Mouse (Mus musculus): ENCODE measurements around the gene Serpinc1. TPM values are rescaled to one million over a fixed set of nuclear protein-coding genes. Genes with fewer than 3 reads are reported as not detected.
"Not testable (repeated sequence)": the region's sequence is repeated elsewhere in the genome, so short reads cannot be mapped to it uniquely, and the experiment has no call there.

Gene Serpinc1
- polyA plus RNA-seq, 1 experiment from 2014 or later, result 1,401 TPM

DNA sequence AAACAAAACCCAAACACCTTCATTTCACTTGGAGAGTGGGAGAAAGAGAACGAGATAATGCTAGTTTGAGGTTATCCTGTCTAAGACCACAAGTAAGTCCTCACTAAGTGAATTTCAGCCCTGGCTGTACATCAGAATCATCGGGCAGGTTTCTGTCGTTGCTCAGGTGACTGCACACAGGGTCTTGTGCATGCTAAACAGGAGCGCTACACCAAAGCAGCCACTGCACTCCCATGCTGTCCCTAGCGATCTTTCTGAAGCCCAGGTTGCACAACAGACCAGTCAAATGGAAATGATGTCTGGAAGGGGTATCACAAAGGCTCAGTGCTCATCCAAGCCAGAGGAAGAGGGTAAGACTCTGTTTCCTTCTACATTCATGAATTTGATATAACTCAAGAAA is 28.1 kb downstream of the Serpinc1 start:
- Histone ChIP-seq H3K4me2 (ENCODE audit: low read depth, low read length) (no peak overlapping the region), H3K9me3 (replicated peaks; ENCODE audit: control insufficient read depth, low read length) (no peaks in the 10 kb centered on the region), H3K4me3 (ENCODE audit: low read depth, low read length) (no peak overlapping the region), H3K4me1 (ENCODE audit: control insufficient read depth, low read depth, low read length) (no peaks in the 10 kb centered on the region; the same call in 1 of the 2 replicates), H3K27ac (ENCODE audit: low read length) (no peak overlapping the region), H3K9ac (ENCODE audit: low read depth, low read length) (no peak overlapping the region), H3K27me3 (ENCODE audit: control insufficient read depth, insufficient read depth, low read depth, low read length) (no peaks in the 10 kb centered on the region), H3K36me3 (ENCODE audit: control insufficient read depth, insufficient read depth) (no peaks in the 10 kb centered on the region)
- 64% methylated on average over 5 of the region's 5 CpGs for WGBS (ENCODE audit: insufficient replicate concordance)
- ATAC-seq (ENCODE audit: low read depth), result no peak

DNA sequence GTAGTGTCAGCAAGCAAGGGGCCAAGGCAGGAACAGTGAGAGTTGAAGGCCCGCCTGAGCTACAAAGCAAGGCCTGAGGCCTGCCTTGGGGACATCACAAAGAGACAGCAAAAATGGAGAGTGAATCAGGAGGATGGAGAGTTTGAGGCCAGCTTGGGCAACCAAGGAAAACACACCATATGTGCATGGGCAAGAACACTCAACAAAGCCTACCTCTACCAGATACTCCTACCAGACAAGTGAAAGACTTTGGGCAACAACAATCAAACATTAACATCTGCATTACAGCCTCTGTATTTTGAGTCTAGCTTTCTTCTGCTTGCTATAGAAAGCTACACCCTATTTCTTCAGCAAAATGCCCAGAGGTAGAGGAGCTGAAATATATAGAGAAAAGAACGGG is 29.7 kb downstream of the Serpinc1 start:
- Histone ChIP-seq H3K4me3 (ENCODE audit: low read depth, low read length) (no peak overlapping the region), H3K27me3 (ENCODE audit: control insufficient read depth, insufficient read depth, low read depth, low read length) (no peaks in the 10 kb centered on the region), H3K36me3 (ENCODE audit: control insufficient read depth, insufficient read depth) (no peaks in the 10 kb centered on the region), H3K9ac (ENCODE audit: low read depth, low read length) (no peak overlapping the region), H3K4me1 (ENCODE audit: control insufficient read depth, low read depth, low read length) (no peaks in the 10 kb centered on the region; the same call in 1 of the 2 replicates), H3K9me3 (replicated peaks; ENCODE audit: control insufficient read depth, low read length) (no peaks in the 10 kb centered on the region), H3K27ac (ENCODE audit: low read length) (no peak overlapping the region), H3K4me2 (ENCODE audit: low read depth, low read length) (no peak overlapping the region)
- WGBS (ENCODE audit: insufficient replicate concordance), result 59% methylated on average over 2 of the region's 2 CpGs
- ATAC-seq (ENCODE audit: low read depth), result no peak

DNA sequence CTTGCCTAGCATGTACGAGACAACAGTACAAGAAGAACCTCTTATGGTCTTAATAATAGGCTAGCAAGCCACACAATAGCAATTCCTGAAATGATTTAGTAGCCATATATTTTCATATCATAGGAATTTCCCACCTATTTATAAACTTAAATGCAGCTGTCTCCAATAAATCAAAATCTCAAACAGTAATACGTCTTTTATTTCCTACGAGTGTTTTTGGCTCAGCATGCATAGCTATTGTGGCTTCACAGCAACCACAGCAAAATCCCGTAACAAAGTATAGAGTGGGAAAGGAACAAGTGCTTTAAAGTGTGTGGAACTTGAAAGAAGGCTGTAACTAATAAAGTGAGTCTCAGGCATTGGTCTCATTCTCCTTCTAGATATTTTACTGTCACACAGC is 32.1 kb downstream of the Serpinc1 start:
- no peak overlapping the region for H3K4me2 ChIP-seq (ENCODE audit: low read depth, low read length)
- no peaks in the 10 kb centered on the region for H3K9me3 ChIP-seq (replicated peaks; ENCODE audit: control insufficient read depth, low read length)
- no peak overlapping the region for H3K4me3 ChIP-seq (ENCODE audit: low read depth, low read length)
- no peaks in the 10 kb centered on the region for H3K27me3 ChIP-seq (ENCODE audit: control insufficient read depth, insufficient read depth, low read depth, low read length)
- ATAC-seq (ENCODE audit: low read depth), result no peak
- H3K27ac ChIP-seq (ENCODE audit: low read length), result no peak overlapping the region
- no peaks in the 10 kb centered on the region for H3K4me1 ChIP-seq (ENCODE audit: control insufficient read depth, low read depth, low read length)
- WGBS (ENCODE audit: insufficient replicate concordance), result 79% methylated on average over 4 of the region's 4 CpGs
- H3K36me3 ChIP-seq (ENCODE audit: control insufficient read depth, insufficient read depth), result no peaks in the 10 kb centered on the region
- no peak overlapping the region for H3K9ac ChIP-seq (ENCODE audit: low read depth, low read length)

DNA sequence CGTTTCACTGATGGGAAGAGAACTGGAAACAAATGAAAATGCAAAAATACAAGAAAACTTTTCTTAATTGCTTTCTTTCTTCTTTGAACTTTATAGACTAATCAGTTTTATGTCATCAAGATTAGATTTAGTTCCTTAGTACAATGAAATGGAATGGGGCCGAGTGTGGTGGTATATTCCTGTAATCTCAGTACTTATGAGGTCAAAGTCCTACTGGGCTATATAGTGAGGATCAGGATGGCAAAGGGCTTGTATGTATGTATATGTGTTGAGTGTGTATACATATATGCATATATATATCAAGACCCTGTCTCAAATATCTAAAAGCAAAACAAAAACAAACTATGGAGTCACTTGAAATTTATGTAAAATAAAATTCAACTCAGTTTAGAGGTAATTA is 38.0 kb downstream of the Serpinc1 start:
- no peak for ATAC-seq (ENCODE audit: low read depth)
- Histone ChIP-seq H3K27me3 (ENCODE audit: control insufficient read depth, insufficient read depth, low read depth, low read length) (no peaks in the 10 kb centered on the region), H3K4me2 (ENCODE audit: low read depth, low read length) (no peak overlapping the region), H3K36me3 (ENCODE audit: control insufficient read depth, insufficient read depth) (peaks cover 4% of the 10 kb centered on the region; the same call in 1 of the 2 replicates), H3K9me3 (replicated peaks; ENCODE audit: control insufficient read depth, low read length) (no peaks in the 10 kb centered on the region), H3K27ac (ENCODE audit: low read length) (no peak overlapping the region), H3K4me3 (ENCODE audit: low read depth, low read length) (no peak overlapping the region), H3K9ac (ENCODE audit: low read depth, low read length) (no peak overlapping the region), H3K4me1 (ENCODE audit: control insufficient read depth, low read depth, low read length) (no peaks in the 10 kb centered on the region)
- WGBS (ENCODE audit: insufficient replicate concordance), result 58% methylated on average over 2 of the region's 2 CpGs

DNA sequence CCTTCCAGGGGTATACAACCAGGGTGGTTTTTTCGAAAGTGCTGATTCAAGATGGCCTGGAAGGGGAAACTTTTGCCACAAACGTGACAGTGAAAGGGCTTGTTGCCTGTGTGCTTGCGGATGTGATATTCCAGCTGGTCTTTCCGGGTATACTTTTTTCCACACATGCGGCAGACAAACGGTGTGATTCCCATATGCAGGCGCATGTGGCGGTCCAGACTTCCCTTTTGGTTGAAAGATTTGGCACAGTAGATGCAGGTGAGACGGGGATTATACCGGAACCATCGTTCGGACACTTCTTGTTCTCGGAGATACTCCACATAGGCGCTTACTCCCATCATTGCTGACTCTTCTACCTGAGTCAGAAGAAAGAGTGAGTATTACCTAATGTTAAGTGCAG is 41.7 kb downstream of the Serpinc1 start:
- 82% methylated on average over 14 of the region's 14 CpGs for WGBS (ENCODE audit: insufficient replicate concordance)
- Histone ChIP-seq H3K4me3 (ENCODE audit: low read depth, low read length) (no peak overlapping the region), H3K4me2 (ENCODE audit: low read depth, low read length) (no peak overlapping the region), H3K36me3 (ENCODE audit: control insufficient read depth, insufficient read depth) (peaks cover 4% of the 10 kb centered on the region; the same call in 1 of the 2 replicates), H3K9ac (ENCODE audit: low read depth, low read length) (no peak overlapping the region), H3K27ac (ENCODE audit: low read length) (no peak overlapping the region), H3K9me3 (replicated peaks; ENCODE audit: control insufficient read depth, low read length) (no peaks in the 10 kb centered on the region), H3K27me3 (ENCODE audit: control insufficient read depth, insufficient read depth, low read depth, low read length) (no peaks in the 10 kb centered on the region), H3K4me1 (ENCODE audit: control insufficient read depth, low read depth, low read length) (no peaks in the 10 kb centered on the region)
- no peak for ATAC-seq (ENCODE audit: low read depth)

DNA sequence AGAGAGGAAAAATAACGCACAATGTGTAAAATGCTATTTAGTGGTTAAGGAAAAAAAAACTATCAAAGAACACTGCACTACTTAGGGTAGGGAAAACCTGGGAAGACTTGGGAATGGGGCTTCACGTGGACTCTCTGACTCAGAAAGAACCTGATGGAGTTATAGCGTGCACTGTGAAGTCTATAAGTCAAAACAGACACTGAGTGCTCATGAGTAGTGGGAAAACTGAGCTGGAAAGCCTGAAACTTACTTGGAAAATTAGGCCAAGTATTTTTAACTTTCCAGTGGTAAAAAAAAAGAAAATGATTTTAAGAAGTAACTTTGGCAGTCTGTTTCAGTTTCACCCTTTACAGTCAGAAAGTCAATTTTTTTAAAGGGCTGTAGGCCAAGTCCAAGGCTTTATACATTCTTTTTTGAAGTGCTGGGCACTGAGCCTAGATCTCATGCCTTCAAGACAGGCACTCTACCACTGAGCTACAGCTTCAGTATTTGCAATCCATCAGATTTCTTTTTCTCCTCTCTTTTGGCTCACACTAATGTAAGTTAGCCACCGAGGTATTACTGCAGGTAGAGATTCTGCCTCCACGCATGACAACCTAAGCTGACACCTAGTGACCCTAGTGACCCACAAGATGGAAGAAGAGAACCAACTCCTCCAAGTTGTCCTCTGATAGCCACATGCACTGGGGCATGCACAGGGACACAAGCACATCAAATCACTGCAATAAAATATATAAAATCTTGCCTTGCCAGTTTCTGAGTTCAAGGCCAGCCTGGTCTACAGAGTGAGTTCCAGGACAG is 47.2 kb downstream of the Serpinc1 start:
- Histone ChIP-seq H3K4me3 (ENCODE audit: low read depth, low read length) (no peak overlapping the region), H3K9ac (ENCODE audit: low read depth, low read length) (no peak overlapping the region), H3K4me2 (ENCODE audit: low read depth, low read length) (no peak overlapping the region), H3K27ac (ENCODE audit: low read length) (no peak overlapping the region), H3K27me3 (ENCODE audit: control insufficient read depth, insufficient read depth, low read depth, low read length) (no peaks in the 10 kb centered on the region), H3K9me3 (replicated peaks; ENCODE audit: control insufficient read depth, low read length) (no peaks in the 10 kb centered on the region), H3K4me1 (ENCODE audit: control insufficient read depth, low read depth, low read length) (no peaks in the 10 kb centered on the region), H3K36me3 (ENCODE audit: control insufficient read depth, insufficient read depth) (no peaks in the 10 kb centered on the region)
- WGBS (ENCODE audit: insufficient replicate concordance), result 79% methylated on average over 5 of the region's 5 CpGs
- ATAC-seq (ENCODE audit: low read depth), result no peak

DNA sequence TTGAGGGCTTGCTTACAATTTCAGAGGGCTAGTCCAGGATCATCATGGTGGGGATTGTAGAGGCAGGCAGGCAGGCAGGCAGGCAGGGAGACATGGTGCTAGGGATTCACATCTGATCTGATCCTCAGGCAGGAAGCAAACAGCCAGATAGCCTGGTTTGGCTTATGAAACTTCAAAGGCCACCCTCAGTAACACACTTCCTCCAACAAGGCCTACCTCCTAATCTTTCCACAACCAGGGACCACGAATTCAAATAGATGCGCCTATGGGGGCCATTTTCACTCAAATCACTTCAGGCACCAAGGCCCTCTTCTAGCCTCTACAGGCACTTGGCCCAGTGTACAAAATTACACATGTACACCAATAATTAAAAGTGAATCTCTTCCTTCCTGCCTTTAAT is 48.8 kb downstream of the Serpinc1 start:
- H3K4me3 ChIP-seq (ENCODE audit: low read depth, low read length), result no peak overlapping the region
- no peaks in the 10 kb centered on the region for H3K36me3 ChIP-seq (ENCODE audit: control insufficient read depth, insufficient read depth)
- H3K9ac ChIP-seq (ENCODE audit: low read depth, low read length), result no peak overlapping the region
- H3K4me2 ChIP-seq (ENCODE audit: low read depth, low read length), result no peak overlapping the region
- no peak overlapping the region for H3K27ac ChIP-seq (ENCODE audit: low read length)
- ATAC-seq (ENCODE audit: low read depth), result no peak
- H3K9me3 ChIP-seq (replicated peaks; ENCODE audit: control insufficient read depth, low read length), result no peaks in the 10 kb centered on the region
- no peaks in the 10 kb centered on the region for H3K4me1 ChIP-seq (ENCODE audit: control insufficient read depth, low read depth, low read length)
- no peaks in the 10 kb centered on the region for H3K27me3 ChIP-seq (ENCODE audit: control insufficient read depth, insufficient read depth, low read depth, low read length)
- WGBS (ENCODE audit: insufficient replicate concordance), result 43% methylated on average over 2 of the region's 2 CpGs

DNA sequence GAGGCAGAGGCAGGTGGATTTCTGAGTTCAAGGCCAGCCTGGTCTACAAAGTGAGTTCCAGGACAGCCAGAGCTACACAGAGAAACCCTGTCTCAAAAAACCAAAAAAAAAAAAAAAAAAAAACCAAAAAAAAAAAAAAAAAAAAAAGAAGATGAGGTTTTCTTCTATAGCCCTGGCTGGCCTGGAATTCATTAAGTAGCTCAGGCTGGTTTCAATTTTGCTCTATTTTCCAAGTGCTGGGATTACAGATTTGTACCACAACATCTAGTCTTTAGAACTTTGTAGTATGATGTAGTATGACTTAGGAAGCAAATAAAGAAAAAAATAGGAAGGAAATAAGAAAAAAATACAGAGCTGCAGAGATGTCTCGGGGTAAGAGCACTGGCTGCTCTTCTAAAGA is 50.0 kb downstream of the Serpinc1 start:
- H3K36me3 ChIP-seq (ENCODE audit: control insufficient read depth, insufficient read depth); H3K9me3 ChIP-seq (replicated peaks; ENCODE audit: control insufficient read depth, low read length); ATAC-seq (ENCODE audit: low read depth); H3K4me2 ChIP-seq (ENCODE audit: low read depth, low read length); H3K9ac ChIP-seq (ENCODE audit: low read depth, low read length); H3K4me3 ChIP-seq (ENCODE audit: low read depth, low read length); H3K4me1 ChIP-seq (ENCODE audit: control insufficient read depth, low read depth, low read length); H3K27ac ChIP-seq (ENCODE audit: low read length); H3K27me3 ChIP-seq (ENCODE audit: control insufficient read depth, insufficient read depth, low read depth, low read length): not testable (repeated sequence)
- WGBS (ENCODE audit: insufficient replicate concordance), result 68% methylated on average over 1 of the region's 1 CpGs

DNA sequence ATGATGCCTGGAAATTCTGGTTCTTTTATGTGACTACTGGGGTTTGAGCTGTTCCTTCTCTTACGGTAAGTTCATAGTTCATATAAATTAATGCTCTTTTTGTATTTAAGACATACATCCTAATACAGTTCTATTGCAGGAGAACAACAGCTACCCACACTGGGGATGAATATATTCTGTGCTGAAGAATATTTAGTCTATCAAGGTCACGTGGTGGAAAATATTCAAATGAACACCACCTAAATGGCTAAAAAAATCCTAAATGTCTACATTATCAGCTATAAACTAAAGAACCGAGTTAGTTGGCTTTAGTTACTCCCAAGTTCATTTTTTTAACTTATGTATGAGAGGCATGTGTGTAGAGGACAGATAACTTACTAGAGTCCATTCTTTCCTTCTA is 51.7 kb downstream of the Serpinc1 start:
- H3K36me3 ChIP-seq (ENCODE audit: control insufficient read depth, insufficient read depth), result no peaks in the 10 kb centered on the region
- no peaks in the 10 kb centered on the region for H3K9me3 ChIP-seq (replicated peaks; ENCODE audit: control insufficient read depth, low read length)
- no peaks in the 10 kb centered on the region for H3K27me3 ChIP-seq (ENCODE audit: control insufficient read depth, insufficient read depth, low read depth, low read length)
- no peak overlapping the region for H3K9ac ChIP-seq (ENCODE audit: low read depth, low read length)
- WGBS (ENCODE audit: insufficient replicate concordance), result 68% methylated on average over 3 of the region's 3 CpGs
- H3K4me2 ChIP-seq (ENCODE audit: low read depth, low read length), result no peak overlapping the region
- no peak for ATAC-seq (ENCODE audit: low read depth)
- H3K4me1 ChIP-seq (ENCODE audit: control insufficient read depth, low read depth, low read length), result peaks cover 11% of the 10 kb centered on the region
- H3K27ac ChIP-seq (ENCODE audit: low read length), result no peak overlapping the region
- no peak overlapping the region for H3K4me3 ChIP-seq (ENCODE audit: low read depth, low read length)
